Mouse (Mus musculus): Measurements from ENCODE around the gene Gm45062.

Gene Gm45062

DNA sequence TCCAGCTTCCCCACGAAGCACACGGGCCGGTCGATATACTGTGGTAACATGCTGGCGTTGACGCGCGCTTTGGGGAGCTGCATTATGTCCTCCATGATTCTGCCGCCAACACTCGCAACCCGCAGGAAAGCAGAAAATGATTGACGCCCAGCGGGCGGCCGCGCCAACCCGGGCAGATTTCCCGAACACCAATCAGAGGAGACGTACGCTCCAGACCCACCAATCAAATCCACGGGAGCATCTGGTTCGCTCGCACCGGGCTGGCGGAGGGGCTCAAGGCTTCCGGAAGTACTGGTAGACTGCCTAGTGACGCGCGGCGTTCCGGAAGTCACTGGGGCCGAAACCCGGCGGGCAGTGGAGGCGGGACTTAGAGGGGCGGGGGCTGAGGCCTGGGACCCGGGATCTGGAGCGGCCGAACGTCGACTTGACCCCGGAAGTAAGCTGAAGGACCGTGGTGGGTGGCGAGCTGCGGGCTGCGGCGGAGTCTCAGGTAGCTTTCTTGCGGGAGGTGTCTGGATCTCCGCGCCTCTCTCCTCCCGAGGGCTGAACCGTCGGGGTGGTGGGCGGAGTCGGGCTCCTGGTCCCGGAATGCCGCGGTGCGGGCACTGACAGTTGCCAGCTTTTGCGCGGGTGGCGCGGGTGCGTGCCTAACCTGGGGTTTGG is at the start of gene Gm45062, which contains the start of the genes Rpa3 and Umad1:
Gene Gm45062 (plus strand): TSS at position 447 of the 663 bp plus-strand sequence.
Gene Rpa3 (minus strand): TSS at position 170 of the 663 bp plus-strand sequence.
Gene Umad1 (plus strand): TSS at position 285 of the 663 bp plus-strand sequence.
- DNase-seq (ENCODE audit: extremely low spot score): peak; percentile 95

GRCm38 (mm10) chr6:8209866-8210186 is 49.4 kb upstream of the Gm45062 start:
- no peak for DNase-seq (ENCODE audit: extremely low spot score)

- no peak for DNase-seq (ENCODE audit: extremely low spot score)
Observed at GRCm38 (mm10) chr6:8210661-8211060, 48.6 kb upstream of the Gm45062 start.

DNA sequence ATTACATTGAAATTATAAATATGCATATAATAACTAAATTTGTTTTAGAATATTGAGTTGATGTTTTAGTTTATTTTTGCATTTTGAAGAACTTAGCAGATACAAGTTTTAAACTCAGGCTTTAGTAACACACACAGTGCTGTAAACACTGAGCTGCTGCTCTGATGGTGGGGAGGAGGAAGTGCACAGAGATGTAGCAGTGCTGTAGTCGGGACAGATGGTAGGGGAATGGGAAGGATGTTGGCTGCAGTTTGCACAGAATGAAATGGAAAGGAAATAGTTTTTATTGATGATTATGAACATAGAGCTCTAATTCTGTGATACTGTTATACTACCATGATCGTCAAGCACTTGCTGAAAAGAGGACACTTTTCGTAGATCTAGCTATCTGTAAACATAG is 32.2 kb upstream of the Gm45062 start:
- no peak for DNase-seq (ENCODE audit: extremely low spot score)

DNA sequence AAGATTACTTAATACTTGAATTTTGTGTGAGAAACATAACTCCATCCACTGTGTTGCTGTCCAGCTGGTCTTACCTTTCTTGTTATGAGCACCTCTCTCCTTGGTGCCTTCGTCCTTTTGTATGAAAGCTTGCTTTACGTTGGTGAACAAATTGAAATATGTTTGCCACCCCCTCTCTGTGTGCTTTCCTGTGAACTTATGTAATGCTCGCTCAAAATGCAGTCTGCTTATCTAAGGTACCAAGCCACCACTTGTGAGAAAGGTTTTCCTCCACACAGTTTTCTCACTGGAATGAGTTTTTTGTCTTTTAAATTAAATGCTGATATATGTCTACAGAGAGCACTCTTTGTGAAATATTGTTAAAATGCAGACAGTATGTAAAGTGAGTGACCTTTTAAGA is 30.7 kb upstream of the Gm45062 start:
- no peak for DNase-seq (ENCODE audit: extremely low spot score)

DNA sequence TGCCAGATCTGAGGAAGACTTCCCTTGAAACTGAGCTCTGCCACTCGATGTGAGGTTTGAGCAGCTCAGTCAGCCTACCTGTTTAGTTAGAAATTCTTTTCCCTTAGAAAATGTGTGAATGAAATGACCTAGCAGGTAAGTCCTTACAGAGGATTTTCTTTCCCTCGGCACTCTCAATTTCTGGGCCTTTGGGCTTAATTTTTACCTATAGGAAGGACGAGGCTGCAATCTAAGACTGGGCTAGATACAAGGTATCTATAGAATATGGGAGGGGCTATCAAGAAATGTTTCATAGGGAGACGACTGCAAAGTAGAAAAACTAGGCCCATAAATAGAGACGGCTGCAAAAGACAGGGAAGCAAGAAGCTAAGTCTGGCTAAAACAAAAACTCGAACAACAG is 934 bp upstream of the Gm45062 start:
- DNase-seq (ENCODE audit: extremely low spot score): no peak

DNA sequence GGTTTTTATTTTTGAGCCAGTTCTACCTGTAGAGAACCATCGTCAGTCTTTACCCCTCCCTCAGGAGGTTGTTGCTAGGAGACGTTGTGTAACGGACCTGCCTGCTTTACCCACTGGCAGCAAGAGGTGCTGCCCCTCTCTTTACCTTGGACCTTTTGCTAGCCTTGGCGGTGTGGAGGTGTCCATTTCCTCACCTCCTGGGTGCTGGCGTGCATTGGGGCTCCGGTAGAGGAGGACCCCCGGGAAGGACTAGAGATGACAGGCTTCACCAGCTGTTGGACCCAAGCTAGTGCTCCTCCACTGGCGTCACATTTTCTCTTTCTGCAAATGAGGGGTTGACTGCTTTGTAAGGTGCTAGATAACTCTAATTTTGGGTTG is 406 bp downstream of the Gm45062 start:
- no peak for DNase-seq (ENCODE audit: extremely low spot score)

DNA sequence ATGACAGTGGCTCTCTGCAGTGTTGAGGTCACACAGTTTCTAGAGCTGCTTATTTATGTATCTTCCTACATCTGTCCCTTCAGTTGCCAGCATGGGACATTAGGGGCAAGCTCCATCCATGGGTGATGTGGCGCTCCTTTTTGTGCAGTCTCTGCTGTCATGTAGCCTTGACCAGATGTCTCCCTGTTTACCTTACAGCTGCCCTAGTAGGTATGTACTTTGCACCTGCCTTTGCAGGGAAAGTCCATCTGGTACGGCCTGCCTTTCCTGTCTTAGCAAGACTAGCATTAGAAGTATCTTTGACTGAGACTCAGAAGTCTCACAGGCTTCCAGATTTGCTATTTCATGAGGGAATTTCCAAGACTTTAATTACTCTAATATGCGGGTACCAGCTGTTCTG is 11.8 kb downstream of the Gm45062 start:
- no peak for DNase-seq (ENCODE audit: extremely low spot score)

GRCm38 (mm10) chr6:8274387-8275054 is 15.3 kb downstream of the Gm45062 start:
- peak; percentile 52 for DNase-seq (ENCODE audit: extremely low spot score)

DNA sequence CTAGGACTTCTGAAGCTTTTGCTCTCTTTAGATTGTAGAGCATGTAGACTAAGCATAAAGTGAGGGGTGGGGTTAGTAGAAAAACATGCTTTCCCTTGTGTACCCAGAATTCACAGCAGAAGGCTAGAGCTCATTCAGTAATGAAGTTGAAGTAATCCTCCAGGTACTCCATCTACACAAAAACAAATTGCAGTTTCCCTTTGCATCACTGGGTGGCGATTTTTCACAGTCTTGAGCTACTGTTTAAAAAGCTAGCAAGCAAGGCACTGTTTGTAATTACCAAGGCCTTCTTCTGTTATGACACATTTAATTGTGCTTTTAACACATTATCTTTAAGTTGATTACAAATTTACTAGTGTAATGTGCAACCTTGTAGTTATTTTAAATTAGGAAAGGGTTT is 15.8 kb downstream of the Gm45062 start:
- peak; percentile 10 for DNase-seq (ENCODE audit: extremely low spot score)

GRCm38 (mm10) chr6:8276431-8276830 is 17.2 kb downstream of the Gm45062 start:
- no peak for DNase-seq (ENCODE audit: extremely low spot score)

GRCm38 (mm10) chr6:8278426-8279002 is 19.3 kb downstream of the Gm45062 start:
- DNase-seq (ENCODE audit: extremely low spot score): no peak

- no peak for DNase-seq (ENCODE audit: extremely low spot score)
Observed at GRCm38 (mm10) chr6:8283255-8283654, 24.0 kb downstream of the Gm45062 start.

DNA sequence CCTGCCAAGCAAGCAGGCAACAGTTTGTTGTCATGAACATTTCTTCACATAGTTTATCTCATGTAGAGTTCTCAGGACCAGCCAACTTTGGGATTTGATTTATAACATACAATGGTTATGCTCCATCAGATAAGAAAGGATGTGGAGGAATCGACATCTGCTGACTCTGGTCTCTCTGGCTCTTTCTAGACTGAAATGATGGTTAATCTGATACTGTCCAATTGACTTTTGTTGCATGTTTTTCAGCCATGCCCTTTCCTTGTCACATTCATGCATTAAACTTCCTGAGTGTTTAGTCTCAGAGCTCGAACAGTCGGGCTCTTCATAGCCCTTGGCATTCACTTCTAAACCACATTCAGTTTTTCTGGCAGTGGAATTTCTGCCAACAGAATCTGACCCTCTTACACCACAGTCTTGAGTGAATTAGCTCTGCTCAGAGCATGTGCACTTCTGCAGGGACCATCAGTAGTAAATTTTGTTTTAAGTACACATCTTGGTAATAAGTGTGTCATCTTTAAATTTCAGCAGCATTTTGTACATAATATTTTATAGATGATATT is 26.2 kb downstream of the Gm45062 start:
- no peak for DNase-seq (ENCODE audit: extremely low spot score)

DNA sequence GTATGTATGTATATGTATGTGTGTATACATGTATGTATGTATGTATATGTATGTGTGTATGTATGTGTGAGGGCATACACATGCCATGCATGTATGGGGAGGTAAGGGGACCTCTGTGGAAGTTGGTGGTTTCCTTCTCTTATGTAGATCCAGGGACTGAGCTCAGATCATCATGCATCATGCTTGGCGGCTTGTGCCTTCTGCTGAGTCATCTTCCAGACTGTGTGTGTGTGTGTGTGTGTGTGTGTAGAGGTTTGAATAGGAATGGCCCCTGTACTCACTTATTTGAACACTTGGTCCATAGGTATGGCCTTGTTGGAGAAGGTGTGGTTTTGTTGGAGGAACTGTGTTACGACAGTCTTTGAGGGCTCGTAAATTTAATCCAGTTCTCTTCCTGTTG is 26.9 kb downstream of the Gm45062 start:
- no peak for DNase-seq (ENCODE audit: extremely low spot score)

- no peak for DNase-seq (ENCODE audit: extremely low spot score)
Observed at GRCm38 (mm10) chr6:8288755-8289580, 29.7 kb downstream of the Gm45062 start.

- DNase-seq (ENCODE audit: extremely low spot score): no peak
Observed at GRCm38 (mm10) chr6:8294048-8294784, 35.0 kb downstream of the Gm45062 start.

- no peak for DNase-seq (ENCODE audit: extremely low spot score)
Observed at GRCm38 (mm10) chr6:8299066-8299863, 40.0 kb downstream of the Gm45062 start.

GRCm38 (mm10) chr6:8307878-8308775 is 48.9 kb downstream of the Gm45062 start:
- DNase-seq (ENCODE audit: extremely low spot score): no peak

Data from embryo, embryonic 9.5 days (tissue).